Mouse (Mus musculus) thymus, postnatal 0 days (tissue): ENCODE results near the gene Hebp2. TPM values are rescaled to one million over a fixed set of nuclear protein-coding genes. Genes with fewer than 3 reads are reported as not detected.

ENCODE experiments used
- DNase-seq: peaks from one replicate; pipeline ENCODE4 v3.0.0-alpha.2; 2015; ENCODE audit warnings: low spot score
- polyA plus RNA-seq: library from polyadenylated mRNA; unstranded; fragments of >200 nt; fragmentation: Nextera tagmentation; extraction: Ambion mirVana; gene quantifications from 2 replicates; pipeline ENCODE4 v1.2.1, GENCODE M21; 2015

Gene Hebp2
- polyA plus RNA-seq, 1 experiment from 2014 or later: 3.0 TPM

DNA sequence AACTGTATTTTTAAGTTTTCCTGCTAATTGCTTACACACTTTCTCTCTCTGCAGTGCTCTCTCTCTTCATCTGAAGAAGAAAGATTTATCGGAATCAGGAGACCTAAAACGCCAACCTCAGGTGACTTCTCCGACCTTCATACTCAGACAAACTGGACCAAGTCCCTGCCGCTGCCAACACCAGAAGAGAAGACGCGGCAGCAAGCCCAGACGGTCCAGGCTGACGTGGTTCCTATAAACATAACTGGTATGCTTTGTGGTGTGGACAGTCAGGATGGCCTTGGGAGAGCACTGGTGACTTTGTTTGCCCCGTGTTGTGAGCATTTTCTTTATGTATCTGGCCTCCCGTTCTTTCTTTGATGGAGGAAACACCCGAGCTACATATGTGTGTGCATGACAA lies 34.4 kb downstream of the Hebp2 start:
- peak; percentile 18 for DNase-seq

DNA sequence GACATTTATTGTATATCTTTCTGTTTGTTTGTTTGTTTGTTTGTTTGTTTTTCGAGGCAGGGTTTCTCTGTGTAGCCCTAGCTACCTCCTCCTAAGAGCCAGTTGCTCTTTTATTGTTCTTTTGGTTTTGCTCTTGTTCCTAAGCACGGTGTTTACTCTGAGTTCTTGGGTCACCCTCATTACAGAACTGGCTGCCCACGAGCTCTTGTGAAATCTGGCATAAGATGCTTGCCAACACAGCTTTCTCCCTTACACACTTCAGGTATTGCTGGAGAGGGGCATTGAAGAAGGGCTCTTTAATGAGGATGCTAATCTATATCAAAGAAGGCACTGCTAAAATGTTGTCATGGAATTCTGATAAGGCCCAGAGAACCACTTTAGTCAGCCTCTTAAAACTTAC lies 35.2 kb downstream of the Hebp2 start:
- no peak for DNase-seq

DNA sequence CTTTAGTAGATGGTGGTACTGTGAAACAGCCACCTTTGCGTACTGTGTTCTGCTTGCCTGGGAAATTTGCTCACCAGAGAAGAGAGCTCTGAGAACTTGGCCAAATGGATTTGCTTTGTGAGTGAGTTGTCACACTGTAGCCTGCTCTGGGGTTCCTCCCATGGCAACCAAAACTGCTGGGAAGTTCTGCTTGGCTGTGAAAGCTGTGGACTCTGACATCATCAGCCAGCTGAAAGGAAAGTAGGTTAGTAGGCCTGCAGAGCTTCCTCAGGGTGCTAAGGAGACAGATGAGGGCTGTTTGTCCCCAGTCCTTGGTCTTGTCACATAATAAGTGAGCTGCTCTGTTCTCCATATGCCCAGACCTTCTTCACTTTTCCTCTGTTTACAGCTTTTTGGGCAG lies 37.3 kb downstream of the Hebp2 start:
- peak; percentile 89 for DNase-seq

DNA sequence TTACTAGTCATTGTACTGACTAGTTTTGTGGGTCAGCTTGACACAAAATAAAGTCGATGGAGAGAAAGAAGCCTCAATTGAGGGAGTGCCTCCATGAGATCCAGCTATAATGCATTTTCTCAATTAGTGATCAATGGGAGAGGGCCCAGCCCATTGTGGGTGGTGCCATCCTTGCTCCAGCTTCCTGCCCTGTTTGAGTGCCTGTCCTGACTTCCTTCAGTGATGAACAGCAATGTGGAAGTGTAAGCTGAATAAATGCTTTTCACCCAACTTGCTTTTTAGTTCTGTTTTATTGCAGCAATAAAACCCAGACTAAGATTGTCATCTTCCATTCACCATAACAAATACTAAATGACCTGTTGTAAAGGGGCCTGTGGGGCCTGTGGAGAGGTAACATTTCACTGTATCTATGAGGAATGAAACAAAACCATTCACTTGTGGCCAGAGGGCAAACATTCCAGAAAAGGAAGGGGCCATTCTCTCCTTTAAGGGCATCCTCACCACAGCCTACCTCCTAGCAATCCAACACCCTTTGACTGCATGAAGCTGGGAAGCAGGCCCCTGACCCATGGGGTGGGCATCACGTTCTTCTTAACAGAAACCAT lies 37.9 kb downstream of the Hebp2 start:
- DNase-seq: no peak

DNA sequence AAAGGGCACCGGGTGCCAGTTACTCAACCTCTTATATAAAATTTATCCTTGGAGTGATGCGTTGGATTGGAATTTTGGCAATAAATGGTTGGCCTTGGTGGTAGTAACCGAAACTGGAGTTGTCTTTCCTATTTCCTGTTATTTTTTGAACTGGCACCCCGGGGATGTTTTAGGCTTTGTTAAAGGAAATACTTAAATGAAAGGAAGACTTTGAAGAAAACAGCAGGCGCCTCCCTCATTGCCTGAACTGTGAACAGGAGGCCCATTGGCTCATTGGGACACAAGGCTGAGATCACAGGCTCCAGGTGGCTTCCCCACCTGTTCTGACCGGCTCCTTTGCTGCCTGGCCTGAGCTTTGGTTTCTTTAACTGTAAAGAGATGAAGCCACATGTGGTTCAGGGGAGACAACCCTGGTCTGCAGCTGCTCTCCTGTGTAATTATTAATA lies 39.4 kb downstream of the Hebp2 start:
- peak; percentile 82 for DNase-seq

DNA sequence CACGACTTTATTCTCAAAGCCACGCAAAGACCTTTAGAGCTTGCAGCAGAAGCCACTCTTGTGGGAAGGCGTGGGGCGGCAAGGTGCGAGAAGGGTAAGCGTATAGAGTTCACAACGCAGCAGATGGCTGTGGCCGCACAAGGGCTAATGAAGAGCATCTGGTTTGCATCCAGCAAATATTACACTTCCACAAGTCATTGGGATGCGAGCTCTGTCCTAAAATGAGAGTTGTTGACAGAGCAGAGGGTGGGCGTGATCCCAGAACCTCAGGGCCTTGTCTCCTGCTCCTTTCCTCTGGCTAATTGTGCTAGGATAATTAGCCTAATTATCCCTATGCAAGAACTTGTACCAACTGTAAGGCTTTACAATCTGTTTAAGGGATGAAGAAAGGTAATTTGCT lies 40.2 kb downstream of the Hebp2 start:
- DNase-seq: no peak

DNA sequence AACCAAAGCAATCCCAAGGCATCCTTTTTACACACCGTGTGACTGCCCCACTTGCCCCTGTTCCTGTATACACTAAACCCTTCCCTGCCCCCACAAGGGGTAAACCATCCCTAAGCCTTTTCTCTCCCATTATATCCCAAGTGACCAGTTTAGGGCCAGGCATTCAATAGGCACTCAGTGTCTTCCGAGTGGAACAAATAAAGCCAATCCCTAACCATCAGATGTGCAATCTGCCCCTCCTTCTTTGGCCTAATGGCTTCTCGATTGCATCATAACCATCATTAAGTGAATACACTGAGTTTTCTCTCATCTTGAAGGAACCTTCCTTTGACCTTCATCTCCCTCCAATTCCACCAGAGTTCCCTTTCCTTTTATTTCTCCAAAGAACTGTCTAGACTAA lies 43.9 kb downstream of the Hebp2 start:
- no peak for DNase-seq

DNA sequence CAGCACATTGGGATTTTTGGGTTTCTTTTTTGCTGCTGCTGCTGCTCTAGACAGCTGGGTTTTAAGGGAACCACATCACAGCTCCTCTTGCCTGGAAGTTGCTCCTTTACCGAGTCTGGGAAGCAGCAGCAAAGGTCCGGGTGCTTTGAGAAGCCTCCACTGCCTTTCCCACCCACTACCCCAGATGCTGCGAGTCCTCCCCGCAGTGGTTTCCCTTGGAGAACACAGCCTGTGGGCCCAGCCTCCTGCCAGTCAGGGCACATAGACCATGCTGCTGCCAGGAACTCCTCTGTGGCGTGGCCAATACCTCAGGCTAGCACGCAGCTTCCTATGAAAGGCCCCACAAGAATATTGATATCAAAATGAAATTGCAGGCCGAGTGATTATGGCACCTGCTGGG lies 48.8 kb downstream of the Hebp2 start:
- DNase-seq: no peak

DNA sequence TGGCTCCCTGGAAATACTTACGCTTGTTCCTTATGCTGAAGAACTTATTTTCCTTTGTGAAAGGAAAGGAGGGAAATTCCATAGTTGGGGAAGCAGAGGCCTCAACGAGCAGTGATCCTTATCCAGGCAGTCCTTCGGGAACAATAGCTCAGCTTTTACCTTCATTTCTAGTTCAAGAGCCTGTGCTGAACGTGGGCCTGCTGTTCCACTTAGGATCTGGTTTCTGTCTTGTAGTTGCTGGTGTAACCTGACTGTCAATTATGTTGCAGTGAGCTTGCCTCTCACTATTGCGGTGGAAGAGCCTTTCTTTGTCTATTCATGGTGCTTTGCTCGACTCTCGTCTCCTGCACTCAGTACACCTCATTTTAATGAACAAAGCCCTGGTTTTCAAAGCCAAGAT lies 51.6 kb downstream of the Hebp2 start:
- DNase-seq: no peak

DNA sequence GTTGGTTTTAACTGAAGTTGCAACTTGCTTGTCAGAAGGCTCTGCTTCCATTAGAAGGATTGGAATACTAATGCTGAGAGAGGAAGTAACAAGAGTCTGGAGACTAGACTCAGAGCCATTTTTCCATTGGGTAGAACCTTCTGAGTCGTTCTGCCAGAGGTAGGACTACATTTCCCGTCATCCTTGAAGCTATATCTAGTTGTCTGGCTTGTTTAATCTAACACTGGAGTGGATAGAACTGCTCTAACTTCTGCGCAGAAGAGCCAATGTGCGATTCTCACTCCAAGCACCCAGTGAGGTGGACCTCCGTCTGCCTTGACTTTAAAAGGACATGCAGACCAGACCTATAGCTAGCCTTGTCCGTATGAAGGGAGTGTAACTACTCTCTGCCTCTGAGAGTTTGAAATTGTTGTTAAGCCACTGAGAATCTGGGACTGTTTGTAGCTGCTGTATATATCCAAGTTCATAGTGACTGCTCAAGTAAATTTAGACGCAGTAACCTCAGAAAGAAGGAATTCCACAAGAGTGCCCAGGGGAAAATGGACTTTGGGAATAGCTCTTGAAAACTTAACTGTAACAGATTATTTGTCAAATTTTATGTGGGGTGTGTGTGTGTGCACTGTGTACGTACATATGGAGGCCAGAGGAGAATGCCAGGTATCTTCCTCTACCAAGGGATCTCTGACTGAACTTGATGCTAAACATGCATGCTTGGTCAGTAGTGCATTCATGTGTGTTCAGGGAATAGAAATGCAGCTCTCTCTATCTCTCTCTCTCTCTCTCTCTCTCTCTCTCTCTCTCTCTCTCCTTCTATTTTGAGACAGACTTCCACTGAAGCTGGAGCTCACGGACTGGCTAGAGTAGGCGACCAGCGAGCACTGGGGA lies 52.6 kb downstream of the Hebp2 start:
- DNase-seq: no peak

DNA sequence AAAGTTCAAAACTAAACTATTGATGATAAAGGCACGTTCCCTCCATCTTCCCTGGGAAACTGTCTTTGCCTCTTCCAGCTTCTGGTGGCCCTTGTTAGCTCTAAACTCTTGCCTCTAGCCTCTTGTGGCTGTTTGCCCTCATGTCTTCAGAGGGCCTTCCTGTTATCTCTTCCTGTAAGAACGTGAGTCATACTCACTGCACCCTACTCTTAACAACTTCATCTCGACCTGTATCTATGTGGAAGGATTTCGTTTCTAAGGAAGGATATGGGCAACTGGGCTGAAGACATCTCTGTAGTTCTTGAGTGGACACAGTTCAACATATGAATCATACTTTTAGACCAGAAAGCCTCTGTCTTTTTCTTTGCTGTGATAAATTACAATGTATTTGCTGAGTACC lies 53.9 kb downstream of the Hebp2 start:
- DNase-seq: peak; percentile 26

DNA sequence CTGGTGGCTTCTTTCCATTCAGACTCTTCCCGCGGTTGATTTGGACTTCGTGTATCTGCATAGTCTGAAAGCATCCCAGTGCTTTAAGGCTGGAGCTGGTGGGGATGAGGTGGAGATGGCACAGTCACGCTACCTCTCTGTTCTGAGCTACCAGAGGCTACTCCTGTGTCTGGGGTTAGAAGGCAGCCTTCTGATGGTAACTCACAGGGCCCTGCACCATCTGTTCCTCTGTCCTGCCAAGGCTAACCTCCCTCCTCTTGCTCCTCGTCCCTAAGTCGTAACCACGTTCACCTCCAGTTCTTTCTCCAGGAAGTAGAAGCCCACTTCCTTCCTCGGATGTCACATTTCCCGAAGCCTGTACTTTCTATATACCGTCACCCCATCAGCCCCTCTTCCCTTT lies 55.9 kb downstream of the Hebp2 start:
- DNase-seq: no peak

Other genes with a start within 250 kb of the Hebp2 start
- 5.4 and 6.8 TPM in 2 replicates for gene Nhsl1, start 227.1 kb downstream of the Hebp2 start, polyA plus RNA-seq
- 0.31 and 0.44 TPM in 2 replicates for gene Arfgef3, start 197.9 kb upstream of the Hebp2 start, polyA plus RNA-seq
- gene Gm4922, start 240.7 kb upstream of the Hebp2 start, polyA plus RNA-seq: not detected in 2 replicates